Comparison of ENCODE assay signal across 18 mouse cellular contexts in the genomic region with DNA sequence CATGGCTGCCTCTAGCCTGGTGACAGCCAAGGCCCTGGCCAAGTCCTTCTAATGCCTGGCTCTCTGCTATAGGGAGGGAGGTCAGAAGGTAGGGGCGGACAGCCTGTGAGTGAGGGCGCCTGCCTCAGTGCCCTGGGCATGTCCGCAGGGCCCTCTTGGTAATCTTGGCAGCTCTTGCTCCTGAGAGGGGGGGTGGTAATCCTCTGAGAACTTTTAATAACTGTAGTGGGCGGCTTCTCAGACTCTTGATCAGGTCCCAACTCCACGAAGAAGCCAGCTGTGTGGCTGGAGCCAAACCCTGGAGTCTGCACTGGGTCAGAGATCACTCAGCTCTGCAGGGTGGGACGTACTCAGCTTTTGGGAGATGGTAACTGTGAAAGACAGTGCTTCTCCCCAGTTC. TPM values are rescaled to one million over a fixed set of nuclear protein-coding genes. Genes with fewer than 3 reads are reported as not detected.
A peak's percentile ranks its signal among the peaks of the same experiment; 100 is the strongest.
DNase-seq lines count a peak whose midpoint lies in the region; ATAC-seq and TF ChIP-seq lines count a peak whose summit lies in the region.
"Had no signal": no experiment of that assay in that cellular context is flagged by ENCODE, and none has a peak within 500 bp of the region (broad histone marks: within the 10 kb centered on the region; RNA-seq: fewer than 3 reads in every experiment).

No protein-coding gene starts in this region.

- 57% methylated on average over 6 of the region's 6 CpGs for WGBS in heart, postnatal 0 days
- 76% methylated on average over 6 of the region's 6 CpGs for WGBS in heart, embryonic 11.5 days (ENCODE audit: insufficient replicate concordance)
- 58% methylated on average over 6 of the region's 6 CpGs for WGBS in lung, embryonic 14.5 days

- no peak overlapping the region for H3K4me3 ChIP-seq in heart, postnatal 0 days (ENCODE audit: low read depth, low read length)
- H3K4me3 ChIP-seq in heart, embryonic 11.5 days (ENCODE audit: low read depth, low read length): no peak overlapping the region
- H3K4me3 ChIP-seq in lung, embryonic 14.5 days (ENCODE audit: low read depth, low read length): no peak overlapping the region
- H3K4me3 ChIP-seq: forebrain, embryonic 13.5 days; heart, adult 2 months; liver, embryonic 15.5 days; stomach, embryonic 15.5 days had no signal

- H3K27ac ChIP-seq in heart, postnatal 0 days (ENCODE audit: low read depth): no peak overlapping the region
- H3K27ac ChIP-seq in heart, embryonic 11.5 days (ENCODE audit: low read depth, low read length): no peak overlapping the region
- no peak overlapping the region for H3K27ac ChIP-seq in lung, embryonic 14.5 days (ENCODE audit: low read depth)
- H3K27ac ChIP-seq: forebrain, embryonic 13.5 days; heart, adult 2 months; liver, embryonic 15.5 days; stomach, embryonic 15.5 days had no signal

- 0 out of 2 replicates have a peak, but pooled peaks cover 2% of the 10 kb centered on the region for H3K9me3 ChIP-seq in heart, postnatal 0 days (replicated peaks; ENCODE audit: control insufficient read depth, low read length)
- no peaks in the 10 kb centered on the region for H3K9me3 ChIP-seq in heart, embryonic 11.5 days (replicated peaks; ENCODE audit: control insufficient read depth, low read length)
- no peaks in the 10 kb centered on the region for H3K9me3 ChIP-seq in lung, embryonic 14.5 days (ENCODE audit: low read depth, low read length)
- H3K9me3 ChIP-seq: forebrain, embryonic 13.5 days; liver, embryonic 15.5 days; stomach, embryonic 15.5 days had no signal

- 0 out of 2 replicates have a peak, but pooled peaks cover 4% of the 10 kb centered on the region for H3K4me1 ChIP-seq in heart, postnatal 0 days (ENCODE audit: control insufficient read depth, insufficient read depth)
- H3K4me1 ChIP-seq in heart, embryonic 11.5 days (ENCODE audit: control insufficient read depth, insufficient read depth, low read length): no peaks in the 10 kb centered on the region
- H3K4me1 ChIP-seq in lung, embryonic 14.5 days (ENCODE audit: insufficient read depth): no peaks in the 10 kb centered on the region
- H3K4me1 ChIP-seq: liver, embryonic 15.5 days had no signal

- intact Hi-C loops in gastrocnemius, postnatal 14 days (cut with DNase I; ENCODE audit: low total_unique reads): no loop called here

- ATAC-seq in heart, postnatal 0 days (ENCODE audit: insufficient read depth, low read depth): 0 out of 2 replicates have a peak, but pooled peaks have one; percentile 24
- ATAC-seq in heart, embryonic 11.5 days (replicated peaks; ENCODE audit: insufficient number of reproducible peaks, low FRiP score, low TSS enrichment): no peak
- no peak for ATAC-seq in lung, embryonic 14.5 days (ENCODE audit: insufficient read depth)
- ATAC-seq: forebrain, embryonic 13.5 days had no signal

- no peak for TF ChIP-seq CTCF in heart, postnatal 0 days (IDR thresholded peaks at IDR 0.05; ENCODE audit: low read depth)
- TF ChIP-seq CTCF in lung, embryonic 14.5 days (IDR thresholded peaks at IDR 0.05; ENCODE audit: low read depth): no peak

- H3K27me3 ChIP-seq in heart, postnatal 0 days (ENCODE audit: control insufficient read depth, insufficient read depth, low read length): peaks cover 19% of the 10 kb centered on the region
- peaks cover 8% of the 10 kb centered on the region for H3K27me3 ChIP-seq in heart, embryonic 11.5 days (ENCODE audit: control insufficient read depth, insufficient read depth, low read length)
- H3K27me3 ChIP-seq in lung, embryonic 14.5 days (ENCODE audit: insufficient read depth, low read length): peaks cover 25% of the 10 kb centered on the region
- H3K27me3 ChIP-seq: CH12.LX had no signal

- peak; percentile 15 for DNase-seq in adrenal gland, adult 2 months
- no peak for DNase-seq in adrenal gland, adult (ENCODE audit: inconsistent age in 2 of 2, low spot score in 1 of 2)
- DNase-seq in heart, postnatal 0 days (ENCODE audit: low spot score): no peak
- peak; percentile 28 for DNase-seq in lung, embryonic 14.5 days
- no peak for DNase-seq in lung, postnatal 14 days
- DNase-seq in gastrocnemius, postnatal 14 days: peak; percentile 38
- no peak for DNase-seq in T-cell, adult 2 months (ENCODE audit: low spot score)
- DNase-seq: heart, postnatal 4 days; kidney, postnatal 4 days; right cerebral cortex, adult 18-20 months; spleen, adult 18-20 months had no signal

- H3K4me2 ChIP-seq in heart, postnatal 0 days (ENCODE audit: low read depth, low read length): no peak overlapping the region
- no peak overlapping the region for H3K4me2 ChIP-seq in heart, embryonic 11.5 days
- H3K4me2 ChIP-seq in lung, embryonic 14.5 days: no peak overlapping the region
- H3K4me2 ChIP-seq: forebrain, embryonic 13.5 days; liver, embryonic 15.5 days; stomach, embryonic 15.5 days had no signal

- no peak for TF ChIP-seq EP300 in heart, postnatal 0 days (IDR thresholded peaks at IDR 0.05; ENCODE audit: low read depth)

- H3K36me3 ChIP-seq in heart, postnatal 0 days (replicated peaks; ENCODE audit: control insufficient read depth, insufficient read depth, low read length): no peaks in the 10 kb centered on the region
- H3K36me3 ChIP-seq in heart, embryonic 11.5 days (ENCODE audit: control insufficient read depth, insufficient read depth, low read length): no peaks in the 10 kb centered on the region
- no peaks in the 10 kb centered on the region for H3K36me3 ChIP-seq in lung, embryonic 14.5 days (ENCODE audit: insufficient read depth)
- H3K36me3 ChIP-seq: liver, embryonic 15.5 days; stomach, embryonic 15.5 days had no signal

- no peak overlapping the region for H3K9ac ChIP-seq in heart, postnatal 0 days (replicated peaks; ENCODE audit: low read depth, low read length)
- H3K9ac ChIP-seq in heart, embryonic 11.5 days (ENCODE audit: low read depth, low read length): no peak overlapping the region
- H3K9ac ChIP-seq in lung, embryonic 14.5 days: no peak overlapping the region
- H3K9ac ChIP-seq: forebrain, embryonic 13.5 days; liver, embryonic 15.5 days; stomach, embryonic 15.5 days had no signal

RNA-seq across cellular contexts. Expression of gene Zc3h12d, which starts 31.9 kb away (rescaled TPM):
- total RNA-seq in adrenal gland, adult 2 months (2021): under 1 TPM; 0.28 to 0.35 TPM
- 0.40 TPM in 2 replicates for polyA plus RNA-seq in adrenal gland, adult 2 months (2012; rRNA removed)
- total RNA-seq in heart, postnatal 0 days (2014; rRNA removed; ENCODE audit: low replicate concordance): 0.04 TPM in 1 of 2 replicates, not detected in the other
- polyA plus RNA-seq in heart, postnatal 0 days (2015; fragmentation: Nextera tagmentation; extraction: Ambion mirVana): 0.15 and 0.20 TPM in 2 replicates
- 0.07 and 0.18 TPM in 2 replicates for polyA plus RNA-seq in heart, embryonic 11.5 days (2014; fragmentation: Nextera tagmentation; extraction: Ambion mirVana)
- 0.18 TPM in 2 replicates for polyA plus RNA-seq in lung, embryonic 14.5 days (2014; fragmentation: Nextera tagmentation; extraction: Ambion mirVana)
- total RNA-seq in gastrocnemius, postnatal 14 days (2021): not detected
- total RNA-seq: megakaryocyte-erythroid progenitor cell, adult 5-6 weeks had no signal
- polyA plus RNA-seq: forebrain, embryonic 13.5 days had no signal

Comparison
In these comparisons a context has a peak if more than half of its experiments do, and no peak if none do; other contexts are left out.
1. DNase-seq: peak in adrenal gland, adult 2 months (single experiment), lung, embryonic 14.5 days (single experiment) and gastrocnemius, postnatal 14 days (single experiment); none in adrenal gland, adult (0 of 2), heart, postnatal 0 days (single experiment), lung, postnatal 14 days (single experiment) and T-cell, adult 2 months (single experiment).